Mouse (Mus musculus) thymus, adult 2 months (tissue): ENCODE results near the gene Gm11985. TPM values are rescaled to one million over a fixed set of nuclear protein-coding genes. Genes with fewer than 3 reads are reported as not detected.
"Not testable (repeated sequence)": the region's sequence is repeated elsewhere in the genome, so short reads cannot be mapped to it uniquely, and the experiment has no call there.

Experiments
- DNase-seq: peaks from one replicate; pipeline ENCODE4 v3.0.0; 2021
- H3K27ac ChIP-seq: fragments of 200-500 bp; 2 replicates; pipeline ENCODE4 v1.5.1; 2012; ENCODE audit warnings: low read length, control low read depth; ENCODE audit not compliant: control insufficient read depth, insufficient read depth
- H3K27me3 ChIP-seq: fragments of 200-500 bp; 2 replicates; pipeline ENCODE4 v1.6.1; 2012; ENCODE audit warnings: mild to moderate bottlenecking, low read length, moderate library complexity, mixed read lengths; ENCODE audit not compliant: control insufficient read depth, insufficient read depth
- H3K36me3 ChIP-seq: fragments of 200-500 bp; 2 replicates; pipeline ENCODE4 v1.6.1; 2012; ENCODE audit warnings: mild to moderate bottlenecking, low read length, moderate library complexity; ENCODE audit not compliant: control insufficient read depth, insufficient read depth
- H3K4me1 ChIP-seq: fragments of 200-500 bp; replicated peaks from 2 replicates; pipeline ENCODE4 v1.6.1; 2012; ENCODE audit warnings: low read length; ENCODE audit not compliant: control insufficient read depth, insufficient read depth
- H3K4me3 ChIP-seq: fragments of 200-500 bp; 2 replicates; pipeline ENCODE4 v1.5.1; 2012; ENCODE audit warnings: mild to moderate bottlenecking, low read length, control low read depth, moderate library complexity; ENCODE audit not compliant: control insufficient read depth, insufficient read depth
- CTCF ChIP-seq: fragments of 200-500 bp; IDR thresholded peaks from 2 replicates; pipeline ENCODE4 v1.5.1; 2012; ENCODE audit warnings: mild to moderate bottlenecking, control low read depth, low read length, moderate library complexity, borderline replicate concordance; ENCODE audit not compliant: control insufficient read depth, poor library complexity, insufficient read depth; ENCODE audit errors: extremely low read depth
- POLR2A ChIP-seq: fragments of 200-500 bp; IDR thresholded peaks from 2 replicates; pipeline ENCODE4 v1.6.1; 2012; ENCODE audit warnings: mild to moderate bottlenecking, low read length, control low read depth, moderate library complexity; ENCODE audit not compliant: control insufficient read depth, poor library complexity, insufficient read depth; ENCODE audit errors: extremely low read depth
- WGBS: fragments of 180-500 bp; shearing (Covaris S2); methylation state at CpG from one replicate; pipeline ENCODE4 v1.1.7; 2018; 5-methylcytosine and 5-hydroxymethylcytosine counted together
- polyA plus RNA-seq: library from polyadenylated mRNA; depleted of rRNA; stranded (reverse); fragments of >200 nt; gene quantifications from 2 replicates; pipeline ENCODE4 v1.2.3, GENCODE M21; 2012

The Gm11985 gene
- polyA plus RNA-seq, 1 experiment = not detected

DNA sequence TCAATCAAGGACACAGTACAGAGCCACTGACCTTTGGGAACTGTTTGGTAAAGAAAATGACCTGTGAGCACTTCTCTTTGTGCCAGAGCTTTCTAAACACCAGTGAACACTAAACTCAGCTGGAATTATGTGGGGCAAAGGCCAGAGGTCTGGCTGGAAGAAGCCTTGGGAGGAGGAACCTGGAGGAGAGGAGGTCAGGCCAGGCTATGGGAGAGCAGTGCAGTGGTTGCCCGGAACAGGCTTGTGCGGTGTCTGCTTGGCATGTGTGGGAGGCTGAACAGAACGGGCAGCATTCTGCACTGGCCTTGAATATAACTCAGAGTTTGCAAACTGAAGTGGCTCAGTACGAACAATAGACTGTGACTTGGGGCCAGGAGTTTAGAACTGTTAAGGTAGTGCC lies 41.6 kb upstream of the Gm11985 start:
- 89% methylated on average over 4 of the region's 4 CpGs for WGBS
- DNase-seq = no peak

GRCm38 (mm10) chr11:7228107-7228506 lies 39.7 kb upstream of the Gm11985 start:
- H3K27ac ChIP-seq = no peak overlapping the region
- no peak for DNase-seq
- TF ChIP-seq POLR2A (no peak), CTCF (no peak)
- H3K4me1 ChIP-seq = no peaks in the 10 kb centered on the region
- no peak overlapping the region for H3K4me3 ChIP-seq
- WGBS = 89% methylated on average over 4 of the region's 4 CpGs
- no peaks in the 10 kb centered on the region for H3K27me3 ChIP-seq
- H3K36me3 ChIP-seq = no peaks in the 10 kb centered on the region

More for the DNA sequence above, 41.6 kb upstream of the Gm11985 start:
- no peak overlapping the region for H3K4me3 ChIP-seq
- no peak for TF ChIP-seq POLR2A
- TF ChIP-seq CTCF = no peak
- H3K36me3 ChIP-seq = no peaks in the 10 kb centered on the region
- no peaks in the 10 kb centered on the region for H3K27me3 ChIP-seq
- no peaks in the 10 kb centered on the region for H3K4me1 ChIP-seq
- H3K27ac ChIP-seq = no peak overlapping the region

DNA sequence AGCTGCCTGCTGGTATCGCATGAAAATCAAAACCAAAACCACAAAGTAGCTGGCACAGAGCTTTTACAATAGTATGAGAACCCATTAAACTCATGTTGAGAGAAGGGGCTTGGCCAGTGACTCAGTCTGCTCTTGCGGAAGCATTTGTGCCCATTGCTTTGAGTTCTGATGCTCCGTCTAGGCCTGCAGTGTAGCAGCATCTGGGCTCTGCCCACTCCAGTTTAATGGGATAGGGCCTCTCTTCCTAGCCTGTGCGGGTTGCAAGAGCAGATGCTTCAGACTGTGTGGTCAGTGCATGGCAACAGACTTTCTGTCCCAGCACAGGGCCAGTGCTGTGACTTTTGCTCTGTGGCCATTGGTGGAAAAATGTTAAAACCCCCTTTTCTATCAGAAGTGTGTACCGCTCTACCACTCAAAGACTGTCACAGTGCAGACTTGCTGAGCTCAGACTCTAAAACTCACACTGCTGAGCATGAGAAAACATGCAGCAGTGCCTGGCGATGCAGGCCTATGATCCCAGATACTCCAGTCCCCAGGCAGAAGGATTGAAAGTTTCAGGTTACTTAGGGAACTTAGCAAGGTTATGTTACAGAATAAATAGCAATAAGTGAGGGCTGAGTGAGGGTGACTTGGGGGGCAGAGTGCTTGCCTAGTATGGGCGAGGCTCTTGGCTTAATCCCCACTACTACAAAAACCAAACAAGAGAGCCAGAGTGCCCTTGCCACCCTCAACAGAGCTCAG lies 38.6 kb upstream of the Gm11985 start:
- no peaks in the 10 kb centered on the region for H3K36me3 ChIP-seq
- DNase-seq = no peak
- no peaks in the 10 kb centered on the region for H3K27me3 ChIP-seq
- H3K27ac ChIP-seq = no peak overlapping the region
- TF ChIP-seq CTCF (no peak), POLR2A (no peak)
- no peak overlapping the region for H3K4me3 ChIP-seq
- no peaks in the 10 kb centered on the region for H3K4me1 ChIP-seq
- WGBS = 90% methylated on average over 7 of the region's 7 CpGs

DNA sequence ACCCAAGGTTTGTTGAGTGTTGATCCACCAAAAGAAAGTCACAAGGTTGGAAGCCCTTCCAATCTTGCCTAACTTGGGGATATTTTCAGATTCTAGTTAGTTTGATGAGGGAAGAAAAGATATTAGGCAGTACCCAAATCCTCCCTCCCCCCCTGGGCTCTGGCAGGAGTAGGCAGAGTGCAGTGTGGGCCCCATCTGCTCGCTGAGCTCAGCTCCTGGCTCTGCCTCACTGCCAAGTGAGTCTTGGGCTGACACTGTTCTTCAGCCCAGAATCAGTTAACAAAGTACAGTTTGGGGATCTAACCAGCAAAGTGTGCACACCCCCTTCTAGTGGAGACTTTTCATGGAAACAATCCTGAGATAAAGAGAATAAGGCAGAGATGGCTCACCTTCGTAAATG lies 37.8 kb upstream of the Gm11985 start:
- H3K27ac ChIP-seq = no peak overlapping the region
- H3K4me3 ChIP-seq = no peak overlapping the region
- 70% methylated on average over 2 of the region's 2 CpGs for WGBS
- H3K36me3 ChIP-seq = no peaks in the 10 kb centered on the region
- no peaks in the 10 kb centered on the region for H3K27me3 ChIP-seq
- H3K4me1 ChIP-seq = no peaks in the 10 kb centered on the region
- no peak for TF ChIP-seq CTCF
- no peak for TF ChIP-seq POLR2A
- no peak for DNase-seq

- DNase-seq, H3K4me3 ChIP-seq, H3K4me1 ChIP-seq, H3K36me3 ChIP-seq, H3K27ac ChIP-seq, H3K27me3 ChIP-seq: not testable (repeated sequence)
- 76% methylated on average over 8 of the region's 8 CpGs for WGBS
Measured at GRCm38 (mm10) chr11:7221826-7222225, 33.5 kb upstream of the Gm11985 start.

DNA sequence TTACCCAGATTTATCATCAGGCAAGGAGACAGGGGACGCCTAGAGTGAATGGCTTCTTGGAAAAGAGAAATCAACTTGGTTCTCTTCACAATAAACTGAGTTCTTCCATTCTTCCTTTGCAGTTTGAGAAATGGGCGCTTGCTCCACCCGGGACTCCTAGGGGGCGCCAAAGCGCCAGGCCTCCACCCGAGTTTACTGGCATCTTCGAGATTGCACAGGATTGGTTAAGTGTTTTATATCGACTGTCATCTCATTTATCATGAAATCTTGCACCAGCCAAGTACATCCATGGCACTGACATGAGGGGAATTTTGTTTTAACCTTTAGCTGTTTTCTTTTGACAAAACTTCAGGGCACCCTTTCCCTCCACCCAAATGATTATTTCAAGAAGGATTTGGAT lies 27.3 kb upstream of the Gm11985 start:
- H3K27ac ChIP-seq = no peak overlapping the region
- TF ChIP-seq POLR2A (no peak), CTCF (no peak)
- no peaks in the 10 kb centered on the region for H3K36me3 ChIP-seq
- no peaks in the 10 kb centered on the region; the same call in 1 of the 2 replicates for H3K27me3 ChIP-seq
- WGBS = 10% methylated on average over 8 of the region's 8 CpGs
- H3K4me3 ChIP-seq = no peak overlapping the region
- no peaks in the 10 kb centered on the region for H3K4me1 ChIP-seq
- peak; percentile 13 for DNase-seq

DNA sequence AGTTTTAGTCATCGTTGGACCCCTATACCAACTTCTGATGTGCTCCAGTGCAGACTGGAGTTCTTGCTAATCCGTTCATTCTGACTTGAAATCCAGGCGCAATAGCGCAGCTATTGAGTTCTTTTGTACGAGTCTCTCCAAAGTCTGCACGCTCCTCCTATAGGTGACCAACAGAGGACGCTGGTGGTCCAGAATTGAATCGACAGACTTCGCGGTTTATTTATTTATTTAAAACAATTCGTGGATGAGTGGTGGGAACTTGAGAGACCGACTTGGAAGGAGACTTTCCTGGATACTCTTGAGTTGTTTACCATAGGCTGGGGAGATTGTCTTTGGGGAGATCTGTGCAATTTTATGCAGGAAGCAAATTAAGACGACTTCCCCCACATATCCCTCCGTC lies 26.4 kb upstream of the Gm11985 start:
- no peak for DNase-seq
- 5% methylated on average over 14 of the region's 14 CpGs for WGBS
- TF ChIP-seq CTCF (no peak), POLR2A (no peak)
- no peaks in the 10 kb centered on the region for H3K4me1 ChIP-seq
- H3K27me3 ChIP-seq = no peaks in the 10 kb centered on the region; the same call in 1 of the 2 replicates
- no peak overlapping the region for H3K4me3 ChIP-seq
- no peaks in the 10 kb centered on the region for H3K36me3 ChIP-seq
- no peak overlapping the region for H3K27ac ChIP-seq
